Mouse (Mus musculus) bone marrow, adult 2 months (tissue): ENCODE data around the gene Gopc.

ENCODE experiments used
- CTCF ChIP-seq: fragments of 200-500 bp; IDR thresholded peaks from 2 replicates; pipeline ENCODE4 v1.5.1; 2011; ENCODE audit warnings: low read length, control low read depth; ENCODE audit not compliant: control insufficient read depth, insufficient read depth
- POLR2A ChIP-seq: fragments of 200-500 bp; IDR thresholded peaks from 2 replicates; pipeline ENCODE4 v1.6.1; 2011; ENCODE audit warnings: low read depth, mild to moderate bottlenecking, control low read depth, low read length, borderline replicate concordance; ENCODE audit not compliant: control insufficient read depth

- TF ChIP-seq CTCF (no peak), POLR2A (no peak)
These were observed 87.9 kb downstream of the Gopc start for GRCm38 (mm10) chr10:52293921-52294577.
